Mouse (Mus musculus): ENCODE results near the gene Coro1c.

- TF ChIP-seq CTCF (IDR thresholded peaks at IDR 0.05) (no peak), EP300 (IDR thresholded peaks at IDR 0.05) (no peak)
Observed at GRCm38 (mm10) chr5:113857631-113858030, 50.9 kb downstream of the Coro1c start.

Measured in lung, postnatal 0 days (tissue).